Mouse (Mus musculus): Measurements from ENCODE around the gene Btbd2. TPM values are rescaled to one million over a fixed set of nuclear protein-coding genes. Genes with fewer than 3 reads are reported as not detected.
A peak's percentile ranks its signal among the peaks of the same experiment; 100 is the strongest.

Btbd2 gene
- polyA plus RNA-seq, 1 experiment from 2014 or later, result 84.3 TPM

GRCm38 (mm10) chr10:80620365-80620764 is 36.5 kb downstream of the Btbd2 start:
- no peak overlapping the region for H3K4me3 ChIP-seq (replicated peaks)
- no peaks in the 10 kb centered on the region for H3K9me3 ChIP-seq
- no peak for ATAC-seq (ENCODE audit: low FRiP score)
- H3K4me1 ChIP-seq, result peaks cover 30% of the 10 kb centered on the region
- H3K27me3 ChIP-seq, result no peaks in the 10 kb centered on the region
- no peak overlapping the region for H3K9ac ChIP-seq
- H3K4me2 ChIP-seq, result no peak overlapping the region
- H3K36me3 ChIP-seq (replicated peaks), result peaks cover 8% of the 10 kb centered on the region
- 90% methylated on average over 9 of the region's 9 CpGs for WGBS
- no peak overlapping the region for H3K27ac ChIP-seq

GRCm38 (mm10) chr10:80619465-80620244 is 37.2 kb downstream of the Btbd2 start:
- H3K9me3 ChIP-seq, result no peaks in the 10 kb centered on the region
- H3K9ac ChIP-seq, result no peak overlapping the region
- H3K27ac ChIP-seq, result no peak overlapping the region
- no peak overlapping the region for H3K4me2 ChIP-seq
- peaks cover 15% of the 10 kb centered on the region for H3K36me3 ChIP-seq (replicated peaks)
- no peak for ATAC-seq (ENCODE audit: low FRiP score)
- WGBS, result 31% methylated on average over 8 of the region's 8 CpGs
- H3K4me1 ChIP-seq, result peaks cover 23% of the 10 kb centered on the region
- no peaks in the 10 kb centered on the region for H3K27me3 ChIP-seq
- no peak overlapping the region for H3K4me3 ChIP-seq (replicated peaks)

GRCm38 (mm10) chr10:80618181-80618580 is 38.7 kb downstream of the Btbd2 start:
- ATAC-seq (ENCODE audit: low FRiP score), result no peak
- Histone ChIP-seq H3K9ac (no peak overlapping the region), H3K27ac (no peak overlapping the region), H3K36me3 (replicated peaks) (peaks cover 28% of the 10 kb centered on the region), H3K4me1 (peaks cover 8% of the 10 kb centered on the region), H3K9me3 (no peaks in the 10 kb centered on the region), H3K27me3 (no peaks in the 10 kb centered on the region), H3K4me3 (replicated peaks) (no peak overlapping the region), H3K4me2 (no peak overlapping the region)
- 88% methylated on average over 9 of the region's 9 CpGs for WGBS

DNA sequence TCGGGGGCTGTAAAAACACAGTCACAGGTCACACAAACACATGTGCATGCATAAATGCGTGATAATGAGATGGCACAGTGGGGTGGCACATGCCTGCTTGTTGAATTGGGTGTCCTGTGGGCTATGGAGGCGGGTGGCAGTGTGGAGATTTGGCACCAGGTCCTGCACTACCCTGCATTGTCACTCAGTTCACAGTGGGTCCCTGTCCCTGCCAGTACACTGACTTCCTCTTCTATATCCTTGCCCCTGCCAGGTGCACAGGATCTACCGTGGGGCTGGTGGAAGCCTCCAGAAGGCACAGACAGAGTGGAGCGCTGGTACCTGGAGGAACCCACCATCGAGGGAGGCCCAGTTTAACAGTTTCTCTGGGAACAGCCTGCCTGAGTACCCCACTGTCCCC is 42.5 kb downstream of the Btbd2 start:
- ATAC-seq (ENCODE audit: low FRiP score), result no peak
- Histone ChIP-seq H3K4me1 (no peaks in the 10 kb centered on the region), H3K9me3 (no peaks in the 10 kb centered on the region), H3K4me3 (replicated peaks) (no peak overlapping the region), H3K27me3 (no peaks in the 10 kb centered on the region), H3K27ac (no peak overlapping the region), H3K9ac (no peak overlapping the region), H3K36me3 (replicated peaks) (peaks cover 62% of the 10 kb centered on the region), H3K4me2 (no peak overlapping the region)
- 90% methylated on average over 6 of the region's 6 CpGs for WGBS

DNA sequence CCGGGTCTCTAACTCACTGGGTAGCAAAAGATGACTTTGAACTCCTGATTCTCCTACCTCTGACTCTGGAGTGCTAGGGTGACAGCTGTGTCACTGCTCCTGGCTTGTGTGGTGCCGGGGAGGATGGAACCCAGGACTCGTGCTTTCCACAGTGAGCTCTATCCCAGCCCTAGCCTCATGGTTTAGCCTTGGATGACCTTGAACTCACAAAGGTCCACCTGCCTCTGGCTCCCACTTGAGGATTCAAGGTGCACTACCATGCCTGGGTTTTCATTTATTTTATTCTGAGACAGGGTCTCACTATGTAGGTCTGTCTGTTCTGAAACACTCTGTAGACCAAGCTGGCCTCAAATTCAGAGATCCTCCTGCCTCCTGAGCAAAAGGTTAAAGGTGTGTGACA is 43.0 kb downstream of the Btbd2 start:
- H3K9ac ChIP-seq, result no peak overlapping the region
- no peak overlapping the region for H3K4me3 ChIP-seq (replicated peaks)
- H3K27me3 ChIP-seq, result no peaks in the 10 kb centered on the region
- H3K9me3 ChIP-seq, result no peaks in the 10 kb centered on the region
- H3K36me3 ChIP-seq (replicated peaks), result peaks cover 67% of the 10 kb centered on the region
- no peak overlapping the region for H3K27ac ChIP-seq
- no peak overlapping the region for H3K4me2 ChIP-seq
- 90% methylated on average over 3 of the region's 3 CpGs for WGBS
- ATAC-seq (ENCODE audit: low FRiP score), result no peak
- H3K4me1 ChIP-seq, result no peaks in the 10 kb centered on the region

- Histone ChIP-seq H3K4me1 (no peaks in the 10 kb centered on the region), H3K27ac (no peak overlapping the region), H3K9me3 (no peaks in the 10 kb centered on the region), H3K9ac (no peak overlapping the region), H3K4me3 (replicated peaks) (no peak overlapping the region), H3K27me3 (no peaks in the 10 kb centered on the region), H3K4me2 (no peak overlapping the region), H3K36me3 (replicated peaks) (peaks cover 86% of the 10 kb centered on the region)
- 99% methylated on average over 3 of the region's 3 CpGs for WGBS
- no peak for ATAC-seq (ENCODE audit: low FRiP score)
These were observed 45.0 kb downstream of the Btbd2 start for GRCm38 (mm10) chr10:80611905-80612304.

DNA sequence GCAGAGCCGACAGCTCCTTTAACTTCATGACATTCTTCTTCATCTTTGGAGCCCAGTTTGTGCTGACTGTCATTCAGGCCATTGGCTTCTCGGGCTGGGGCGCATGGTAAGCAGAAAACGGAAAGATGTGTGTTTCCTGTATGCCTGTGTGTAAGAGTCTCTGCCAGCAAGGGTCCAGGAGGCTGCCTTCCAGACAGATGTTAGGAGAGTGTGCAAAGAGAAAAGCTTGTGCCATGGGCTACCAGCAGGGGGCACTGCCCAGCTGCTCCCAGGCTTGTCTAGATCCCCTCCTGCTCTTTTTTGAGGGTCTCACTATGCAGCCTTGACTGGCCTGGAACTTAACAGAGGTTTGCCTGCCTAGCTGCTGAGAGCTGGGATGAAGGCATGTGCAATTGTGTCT is 45.8 kb downstream of the Btbd2 start:
- Histone ChIP-seq H3K4me2 (no peak overlapping the region), H3K9ac (no peak overlapping the region), H3K4me3 (replicated peaks) (no peak overlapping the region), H3K4me1 (no peaks in the 10 kb centered on the region), H3K27ac (no peak overlapping the region), H3K9me3 (no peaks in the 10 kb centered on the region), H3K36me3 (replicated peaks) (peaks cover 93% of the 10 kb centered on the region), H3K27me3 (no peaks in the 10 kb centered on the region)
- 77% methylated on average over 4 of the region's 4 CpGs for WGBS
- ATAC-seq (ENCODE audit: low FRiP score), result peak; percentile 25; the same call in 1 of the 2 replicates

- Histone ChIP-seq H3K4me1 (peaks cover under 1% of the 10 kb centered on the region; the same call in 1 of the 2 replicates), H3K4me2 (no peak overlapping the region), H3K27me3 (no peaks in the 10 kb centered on the region), H3K36me3 (replicated peaks) (peaks cover 86% of the 10 kb centered on the region), H3K27ac (no peak overlapping the region), H3K9ac (no peak overlapping the region), H3K4me3 (replicated peaks) (no peak overlapping the region), H3K9me3 (no peaks in the 10 kb centered on the region)
- WGBS, result 96% methylated on average over 9 of the region's 9 CpGs
- no peak for ATAC-seq (ENCODE audit: low FRiP score)
These were observed 46.6 kb downstream of the Btbd2 start for GRCm38 (mm10) chr10:80610116-80610785.

- ATAC-seq (ENCODE audit: low FRiP score), result no peak
- no peak overlapping the region for H3K9ac ChIP-seq
- no peak overlapping the region for H3K4me2 ChIP-seq
- peaks cover 5% of the 10 kb centered on the region for H3K4me1 ChIP-seq
- WGBS, result 90% methylated on average over 10 of the region's 10 CpGs
- H3K27ac ChIP-seq, result no peak overlapping the region
- H3K9me3 ChIP-seq, result no peaks in the 10 kb centered on the region
- peaks cover 77% of the 10 kb centered on the region for H3K36me3 ChIP-seq (replicated peaks)
- no peak overlapping the region for H3K4me3 ChIP-seq (replicated peaks)
- H3K27me3 ChIP-seq, result no peaks in the 10 kb centered on the region
These were observed 47.5 kb downstream of the Btbd2 start for GRCm38 (mm10) chr10:80609269-80609924.

GRCm38 (mm10) chr10:80608435-80608834 is 48.4 kb downstream of the Btbd2 start:
- H3K9ac ChIP-seq, result no peak overlapping the region
- WGBS, result 100% methylated on average over 3 of the region's 3 CpGs
- H3K36me3 ChIP-seq (replicated peaks), result peaks cover 70% of the 10 kb centered on the region

GRCm38 (mm10) chr10:80606737-80607350 is 50.0 kb downstream of the Btbd2 start:
- H3K9me3 ChIP-seq, result no peaks in the 10 kb centered on the region
- H3K4me2 ChIP-seq, result no peak overlapping the region
- H3K36me3 ChIP-seq (replicated peaks), result peaks cover 55% of the 10 kb centered on the region
- no peak overlapping the region for H3K4me3 ChIP-seq (replicated peaks)
- no peaks in the 10 kb centered on the region for H3K27me3 ChIP-seq
- WGBS, result 96% methylated on average over 34 of the region's 34 CpGs
- H3K27ac ChIP-seq, result no peak overlapping the region
- ATAC-seq (ENCODE audit: low FRiP score), result no peak
- H3K4me1 ChIP-seq, result peaks cover 23% of the 10 kb centered on the region
- H3K9ac ChIP-seq, result no peak overlapping the region

More at GRCm38 (mm10) chr10:80608435-80608834, 48.4 kb downstream of the Btbd2 start:
- Histone ChIP-seq H3K4me2 (no peak overlapping the region), H3K4me3 (replicated peaks) (no peak overlapping the region), H3K27me3 (no peaks in the 10 kb centered on the region), H3K4me1 (peaks cover 15% of the 10 kb centered on the region), H3K9me3 (no peaks in the 10 kb centered on the region), H3K27ac (no peak overlapping the region)
- no peak for ATAC-seq (ENCODE audit: low FRiP score)

DNA sequence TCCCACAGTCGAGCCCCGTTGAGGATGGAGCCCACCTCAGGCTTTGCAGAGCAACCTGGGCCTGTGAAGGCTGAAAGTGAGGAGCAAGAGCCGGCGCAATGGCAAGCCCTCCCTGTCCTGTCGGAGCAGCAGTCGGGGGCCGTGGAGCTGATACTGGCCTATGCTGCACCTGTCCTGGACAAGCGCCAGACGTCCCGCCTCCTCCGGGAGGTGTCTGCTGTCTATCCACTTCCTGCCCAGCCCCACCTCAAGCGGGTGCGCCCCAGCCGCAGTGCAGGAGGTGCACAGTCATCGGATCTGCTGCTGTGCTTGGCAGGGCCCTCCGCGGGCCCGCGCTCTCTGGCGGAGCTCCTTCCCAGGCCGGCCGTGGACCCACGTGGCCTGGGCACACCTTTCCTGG is 50.6 kb downstream of the Btbd2 start:
- H3K4me3 ChIP-seq (replicated peaks), result no peak overlapping the region
- H3K4me1 ChIP-seq, result peaks cover 23% of the 10 kb centered on the region
- H3K27ac ChIP-seq, result no peak overlapping the region
- 94% methylated on average over 23 of the region's 23 CpGs for WGBS
- H3K27me3 ChIP-seq, result no peaks in the 10 kb centered on the region
- H3K9me3 ChIP-seq, result no peaks in the 10 kb centered on the region
- no peak for ATAC-seq (ENCODE audit: low FRiP score)
- H3K4me2 ChIP-seq, result no peak overlapping the region
- H3K36me3 ChIP-seq (replicated peaks), result peaks cover 50% of the 10 kb centered on the region
- H3K9ac ChIP-seq, result no peak overlapping the region

Measured in forebrain, embryonic 12.5 days (tissue).